Mouse (Mus musculus): ENCODE measurements around the gene Arhgap27. TPM values are rescaled to one million over a fixed set of nuclear protein-coding genes. Genes with fewer than 3 reads are reported as not detected.
A peak's percentile ranks its signal among the peaks of the same experiment; 100 is the strongest.

The Arhgap27 gene
- polyA plus RNA-seq, 1 experiment = 0.31 TPM

DNA sequence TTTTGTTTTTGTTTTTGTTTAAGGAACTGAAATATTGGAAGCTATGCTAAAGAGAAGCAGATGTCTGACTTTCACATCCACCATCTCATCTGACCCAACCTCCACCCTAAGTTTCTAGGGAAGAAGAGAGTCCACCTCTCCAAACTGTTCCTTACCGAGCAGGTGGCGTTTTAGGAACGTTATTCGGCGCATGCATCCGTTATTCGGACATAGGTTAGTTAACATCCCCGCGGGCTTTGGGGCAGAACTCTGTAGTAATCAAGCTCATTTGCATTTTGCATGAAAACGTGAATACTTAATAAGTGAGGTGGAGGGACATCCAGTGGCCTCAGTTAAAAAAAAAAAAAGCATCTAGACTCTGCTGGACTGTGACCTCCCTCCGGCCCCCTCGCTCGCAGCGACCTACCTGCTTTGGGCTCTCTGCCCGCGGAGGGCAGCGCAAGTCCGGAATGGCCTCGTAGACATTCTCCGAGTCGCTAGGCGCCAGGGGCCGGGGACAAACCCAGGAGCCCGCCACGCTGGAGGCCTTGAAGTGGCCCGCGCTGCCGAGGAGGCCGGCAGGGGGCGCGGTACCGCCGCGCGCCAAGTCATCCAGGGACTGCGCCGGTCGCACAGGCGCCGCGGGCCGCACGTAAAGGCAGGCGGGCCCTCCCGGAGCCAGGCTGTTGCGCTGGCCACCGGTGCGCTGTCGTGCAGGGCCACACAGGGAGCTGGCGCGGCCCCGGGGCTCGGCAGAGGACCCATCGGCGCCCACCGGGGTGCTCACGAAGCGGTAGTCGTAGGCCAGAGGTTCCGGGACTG, 3.5 kb downstream of the Arhgap27 start:
- H3K27me3 ChIP-seq (ENCODE audit: control insufficient read depth, insufficient read depth, insufficient read length) = peaks cover 5% of the 10 kb centered on the region

GRCm38 (mm10) chr11:103359122-103359521, 4.4 kb downstream of the Arhgap27 start:
- TF ChIP-seq TCF12 (IDR thresholded peaks at IDR 0.05; ENCODE audit: insufficient read depth, poor library complexity, severe bottlenecking) (no peak), SRF (IDR thresholded peaks at IDR 0.05; ENCODE audit: control insufficient read depth, insufficient read length, low read depth) (no peak), CEBPB (IDR thresholded peaks at IDR 0.05; ENCODE audit: insufficient read depth, poor library complexity, severe bottlenecking) (no peak), REST (IDR thresholded peaks at IDR 0.05; ENCODE audit: insufficient read depth, insufficient read length) (no peak), E2F4 (IDR thresholded peaks at IDR 0.05; ENCODE audit: insufficient read depth) (no peak), POLR2A (IDR thresholded peaks at IDR 0.05; ENCODE audit: insufficient read length, low read depth) (no peak), POLR2AphosphoS2 (IDR thresholded peaks at IDR 0.05; ENCODE audit: insufficient read length, low read depth) (no peak), USF1 (IDR thresholded peaks at IDR 0.05; ENCODE audit: low read depth) (no peak), MYOD1 (IDR thresholded peaks at IDR 0.05; ENCODE audit: control insufficient read depth in 1 of 3, insufficient read length in 2 of 3, low read depth in 2 of 3) (no peak), MYOG (IDR thresholded peaks at IDR 0.05; ENCODE audit: control insufficient read depth in 1 of 3, insufficient read depth in 1 of 3, insufficient read length in 2 of 3, low read depth in 2 of 3) (no peak), TCF3 (IDR thresholded peaks at IDR 0.05; ENCODE audit: insufficient read length, low read depth) (no peak), MAX (IDR thresholded peaks at IDR 0.05; ENCODE audit: low read depth) (no peak)
- no peaks in the 10 kb centered on the region for H3K79me2 ChIP-seq (ENCODE audit: control insufficient read depth, insufficient read depth)
- no peaks in the 10 kb centered on the region for H3K36me3 ChIP-seq (ENCODE audit: control insufficient read depth, insufficient read depth)
- H3ac ChIP-seq (ENCODE audit: control insufficient read depth, insufficient read length) = no peak overlapping the region
- peaks cover 5% of the 10 kb centered on the region for H3K27me3 ChIP-seq (ENCODE audit: control insufficient read depth, insufficient read depth, insufficient read length)
- no peak overlapping the region for H3K4me3 ChIP-seq
- H3K4me2 ChIP-seq (ENCODE audit: low read depth) = peak overlapping the region; percentile 85

More for the DNA sequence above, 3.5 kb downstream of the Arhgap27 start:
- Histone ChIP-seq H3K4me3 (no peak overlapping the region), H3K4me2 (ENCODE audit: low read depth) (peak overlapping the region; percentile 85), H3K36me3 (ENCODE audit: control insufficient read depth, insufficient read depth) (no peaks in the 10 kb centered on the region), H3K79me2 (ENCODE audit: control insufficient read depth, insufficient read depth) (no peaks in the 10 kb centered on the region), H3ac (ENCODE audit: control insufficient read depth, insufficient read length) (no peak overlapping the region)
- TF ChIP-seq CEBPB (IDR thresholded peaks at IDR 0.05; ENCODE audit: insufficient read depth, poor library complexity, severe bottlenecking) (no peak), MAX (IDR thresholded peaks at IDR 0.05; ENCODE audit: low read depth) (no peak), E2F4 (IDR thresholded peaks at IDR 0.05; ENCODE audit: insufficient read depth) (peak; percentile 41), POLR2A (IDR thresholded peaks at IDR 0.05; ENCODE audit: insufficient read length, low read depth) (peak; percentile 14)

DNA sequence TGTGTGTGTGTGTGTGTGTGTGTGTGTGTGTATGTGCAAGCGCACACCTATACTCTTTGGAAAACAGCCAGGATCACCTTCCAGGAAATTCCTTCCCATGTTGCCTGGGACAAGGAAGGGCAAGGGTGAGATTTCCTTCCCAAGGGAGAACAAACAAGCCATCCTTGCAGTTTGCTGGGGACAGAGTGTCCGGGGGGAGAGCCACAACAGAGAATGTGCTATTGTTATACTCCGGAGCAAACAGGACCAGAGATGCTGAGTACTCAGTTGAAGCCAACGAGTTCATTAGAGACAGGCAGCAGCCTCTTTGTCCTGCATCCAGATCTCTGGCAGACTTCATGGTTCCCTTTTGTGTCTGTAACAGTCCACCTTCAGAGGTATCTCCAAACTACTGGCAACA, 5.2 kb downstream of the Arhgap27 start:
- no peaks in the 10 kb centered on the region for H3K36me3 ChIP-seq (ENCODE audit: control insufficient read depth, insufficient read depth)
- TF ChIP-seq CEBPB (IDR thresholded peaks at IDR 0.05; ENCODE audit: insufficient read depth, poor library complexity, severe bottlenecking) (no peak), REST (IDR thresholded peaks at IDR 0.05; ENCODE audit: insufficient read depth, insufficient read length) (no peak), MYOD1 (IDR thresholded peaks at IDR 0.05; ENCODE audit: control insufficient read depth in 1 of 3, insufficient read length in 2 of 3, low read depth in 2 of 3) (no peak), USF1 (IDR thresholded peaks at IDR 0.05; ENCODE audit: low read depth) (no peak), POLR2A (IDR thresholded peaks at IDR 0.05; ENCODE audit: insufficient read length, low read depth) (no peak), POLR2AphosphoS2 (IDR thresholded peaks at IDR 0.05; ENCODE audit: insufficient read length, low read depth) (no peak), MYOG (IDR thresholded peaks at IDR 0.05; ENCODE audit: control insufficient read depth in 1 of 3, insufficient read depth in 1 of 3, insufficient read length in 2 of 3, low read depth in 2 of 3) (no peak), E2F4 (IDR thresholded peaks at IDR 0.05; ENCODE audit: insufficient read depth) (no peak), SRF (IDR thresholded peaks at IDR 0.05; ENCODE audit: control insufficient read depth, insufficient read length, low read depth) (no peak), MAX (IDR thresholded peaks at IDR 0.05; ENCODE audit: low read depth) (no peak), TCF3 (IDR thresholded peaks at IDR 0.05; ENCODE audit: insufficient read length, low read depth) (no peak), TCF12 (IDR thresholded peaks at IDR 0.05; ENCODE audit: insufficient read depth, poor library complexity, severe bottlenecking) (no peak)
- peaks cover 5% of the 10 kb centered on the region for H3K27me3 ChIP-seq (ENCODE audit: control insufficient read depth, insufficient read depth, insufficient read length)

DNA sequence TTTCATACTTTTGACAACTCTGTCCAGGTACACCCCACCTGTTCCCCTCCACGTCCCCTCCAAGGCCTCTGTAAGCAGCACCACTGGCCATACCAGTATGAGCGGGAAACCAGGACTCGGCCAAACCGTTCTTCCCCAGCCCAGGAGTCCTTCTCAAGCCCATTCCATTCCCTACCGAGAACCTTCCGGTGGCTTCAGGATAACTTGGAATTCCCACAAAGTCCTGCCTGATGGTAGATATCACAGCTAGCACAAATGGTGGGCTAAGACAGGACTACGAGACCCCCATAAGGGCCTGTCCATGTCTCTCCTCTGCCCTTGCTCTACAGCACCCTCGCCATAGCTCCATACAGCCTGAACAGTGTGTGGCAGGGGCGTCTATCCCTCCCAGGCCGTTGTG, 5.8 kb downstream of the Arhgap27 start:
- Histone ChIP-seq H3K4me2 (ENCODE audit: low read depth) (no peak overlapping the region), H3K27me3 (ENCODE audit: control insufficient read depth, insufficient read depth, insufficient read length) (peaks cover 5% of the 10 kb centered on the region), H3K4me3 (no peak overlapping the region), H3K36me3 (ENCODE audit: control insufficient read depth, insufficient read depth) (no peaks in the 10 kb centered on the region), H3K79me2 (ENCODE audit: control insufficient read depth, insufficient read depth) (no peaks in the 10 kb centered on the region), H3ac (ENCODE audit: control insufficient read depth, insufficient read length) (no peak overlapping the region)
- TF ChIP-seq TCF12 (IDR thresholded peaks at IDR 0.05; ENCODE audit: insufficient read depth, poor library complexity, severe bottlenecking) (no peak), TCF3 (IDR thresholded peaks at IDR 0.05; ENCODE audit: insufficient read length, low read depth) (no peak)

More for the DNA sequence above, 5.2 kb downstream of the Arhgap27 start:
- H3K4me3 ChIP-seq = no peak overlapping the region
- no peak overlapping the region for H3K4me2 ChIP-seq (ENCODE audit: low read depth)
- H3K79me2 ChIP-seq (ENCODE audit: control insufficient read depth, insufficient read depth) = no peaks in the 10 kb centered on the region
- no peak overlapping the region for H3ac ChIP-seq (ENCODE audit: control insufficient read depth, insufficient read length)

DNA sequence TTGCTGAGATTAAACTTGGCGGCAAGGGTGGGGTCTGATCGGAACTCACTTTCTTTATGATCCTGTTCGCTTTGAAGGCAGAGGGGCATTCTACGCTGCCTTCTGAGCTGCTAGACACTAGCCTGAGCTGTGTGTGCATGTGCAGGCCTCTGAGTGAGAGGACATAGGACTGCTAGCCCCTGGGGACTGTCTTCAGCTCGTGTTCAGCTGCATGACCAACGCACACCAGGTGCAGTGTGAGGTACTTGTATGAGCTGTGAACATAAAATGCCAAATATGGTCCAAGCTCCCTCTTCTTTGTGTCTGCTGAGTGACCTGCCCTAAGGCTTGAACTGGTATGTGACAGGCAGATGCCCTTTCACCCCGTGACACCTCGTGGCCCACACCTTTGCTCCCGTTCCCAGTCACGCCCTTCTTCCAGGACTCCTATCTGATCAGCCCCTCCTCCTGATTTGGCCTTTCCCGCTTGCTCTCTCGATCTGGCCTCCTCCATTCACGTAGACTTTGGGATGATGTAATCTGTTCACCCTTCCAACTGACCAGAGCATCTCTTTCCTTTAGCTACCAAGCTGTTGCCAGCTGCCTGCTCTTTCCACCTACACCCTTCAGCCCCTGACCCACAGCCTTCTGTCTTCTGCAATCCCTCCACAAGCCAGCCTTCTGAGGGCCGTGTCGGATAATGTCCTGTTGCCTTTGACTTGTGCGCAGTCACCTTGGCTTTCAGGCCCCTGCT, 6.4 kb downstream of the Arhgap27 start:
- H3K27me3 ChIP-seq (ENCODE audit: control insufficient read depth, insufficient read depth, insufficient read length) = peaks cover 5% of the 10 kb centered on the region
- H3K4me2 ChIP-seq (ENCODE audit: low read depth) = no peak overlapping the region
- TF ChIP-seq CEBPB (IDR thresholded peaks at IDR 0.05; ENCODE audit: insufficient read depth, poor library complexity, severe bottlenecking) (no peak), SRF (IDR thresholded peaks at IDR 0.05; ENCODE audit: control insufficient read depth, insufficient read length, low read depth) (no peak), REST (IDR thresholded peaks at IDR 0.05; ENCODE audit: insufficient read depth, insufficient read length) (no peak), E2F4 (IDR thresholded peaks at IDR 0.05; ENCODE audit: insufficient read depth) (no peak), MAX (IDR thresholded peaks at IDR 0.05; ENCODE audit: low read depth) (no peak), TCF3 (IDR thresholded peaks at IDR 0.05; ENCODE audit: insufficient read length, low read depth) (no peak), MYOG (IDR thresholded peaks at IDR 0.05; ENCODE audit: control insufficient read depth in 1 of 3, insufficient read depth in 1 of 3, insufficient read length in 2 of 3, low read depth in 2 of 3) (no peak), MYOD1 (IDR thresholded peaks at IDR 0.05; ENCODE audit: control insufficient read depth in 1 of 3, insufficient read length in 2 of 3, low read depth in 2 of 3) (no peak), POLR2A (IDR thresholded peaks at IDR 0.05; ENCODE audit: insufficient read length, low read depth) (no peak), TCF12 (IDR thresholded peaks at IDR 0.05; ENCODE audit: insufficient read depth, poor library complexity, severe bottlenecking) (no peak), USF1 (IDR thresholded peaks at IDR 0.05; ENCODE audit: low read depth) (no peak), POLR2AphosphoS2 (IDR thresholded peaks at IDR 0.05; ENCODE audit: insufficient read length, low read depth) (no peak)
- H3K79me2 ChIP-seq (ENCODE audit: control insufficient read depth, insufficient read depth) = no peaks in the 10 kb centered on the region
- no peak overlapping the region for H3K4me3 ChIP-seq
- no peaks in the 10 kb centered on the region for H3K36me3 ChIP-seq (ENCODE audit: control insufficient read depth, insufficient read depth)
- no peak overlapping the region for H3ac ChIP-seq (ENCODE audit: control insufficient read depth, insufficient read length)

Data from myocyte (in vitro differentiated cells).